Mouse (Mus musculus): ENCODE results near the gene Ccdc63.

DNA sequence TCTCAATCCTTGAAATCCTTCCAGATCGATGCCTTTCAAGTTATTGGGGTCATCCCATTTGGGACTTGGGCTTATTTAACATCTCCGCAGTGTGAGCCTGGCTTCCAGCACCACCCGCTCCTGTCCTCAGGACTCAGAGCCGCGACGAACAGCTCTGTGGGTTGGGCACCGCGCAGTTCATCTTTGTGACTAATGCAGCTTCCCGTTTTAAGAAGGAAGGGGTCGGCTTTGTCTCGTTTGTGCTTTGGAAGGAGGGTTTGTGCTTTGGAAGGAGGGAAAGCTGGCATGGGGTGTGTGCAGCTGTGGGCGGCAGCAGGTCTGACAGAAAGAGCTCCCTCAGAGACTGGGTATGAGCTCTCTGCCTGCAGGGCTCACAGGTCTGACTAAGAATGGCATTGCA is 37.5 kb downstream of the Ccdc63 start:
- TF ChIP-seq E2F4 (IDR thresholded peaks at IDR 0.05; ENCODE audit: insufficient read depth) = no peak
- TF ChIP-seq POLR2A (IDR thresholded peaks at IDR 0.05; ENCODE audit: insufficient read length, low read depth) = no peak
- TF ChIP-seq REST (IDR thresholded peaks at IDR 0.05; ENCODE audit: insufficient read depth, insufficient read length) = no peak
